Mouse (Mus musculus) inflammation-experienced regulatory T-cells, adult 6 months (primary cell): ENCODE data around the gene Onecut3. TPM values are rescaled to one million over a fixed set of nuclear protein-coding genes. Genes with fewer than 3 reads are reported as not detected.
A peak's percentile ranks its signal among the peaks of the same experiment; 100 is the strongest.

ENCODE experiments used
- ATAC-seq: one replicate; pipeline ENCODE4 v1.8.0; 2017
- polyA plus RNA-seq, 3 experiments: library from polyadenylated mRNA; unstranded; fragments of 100-300 nt; shearing (Covaris generic); gene quantifications; one replicate each; pipeline ENCODE4 v1.2.1; 2017

Onecut3 gene
- polyA plus RNA-seq, 3 experiments from 2014 or later = not detected

DNA sequence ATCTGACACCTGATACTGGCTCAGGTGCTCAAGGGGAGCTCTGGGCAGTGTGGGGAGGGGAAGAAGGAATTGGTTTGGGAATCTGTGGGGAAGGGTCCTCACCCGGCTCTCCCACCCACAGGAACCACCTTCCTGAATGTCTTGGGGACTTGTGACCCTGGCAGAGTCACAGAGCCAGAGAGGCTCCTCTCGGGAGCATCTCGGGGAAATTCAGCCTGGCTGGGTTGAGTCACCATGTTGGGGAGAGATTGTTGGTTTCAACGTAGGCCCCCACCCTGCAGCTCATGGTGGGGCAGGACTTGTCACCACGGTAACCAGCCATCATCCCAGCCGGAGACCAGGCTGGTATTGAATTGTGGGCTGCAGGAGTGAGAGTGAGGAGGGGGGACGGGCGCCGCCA is 10.1 kb downstream of the Onecut3 start:
- no peak for ATAC-seq

DNA sequence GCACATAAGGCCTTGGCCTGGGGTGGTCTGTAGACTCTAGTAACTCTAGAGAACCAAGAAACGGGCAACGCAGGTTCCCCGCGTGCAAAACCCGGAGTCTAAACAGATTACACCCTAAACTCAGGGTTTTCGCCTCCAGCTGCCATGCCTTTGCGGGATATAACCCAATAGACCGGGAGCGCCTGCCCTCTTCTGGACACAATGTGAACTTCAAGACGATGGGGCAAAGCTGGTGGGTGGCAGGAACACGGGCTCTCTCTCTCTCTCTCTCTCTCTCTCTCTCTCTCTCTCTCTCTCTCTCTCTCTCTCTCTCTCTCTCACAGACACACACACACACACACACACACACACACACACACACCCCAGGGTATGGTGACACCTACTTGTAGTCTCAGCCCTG is 11.6 kb downstream of the Onecut3 start:
- ATAC-seq = peak; percentile 71

DNA sequence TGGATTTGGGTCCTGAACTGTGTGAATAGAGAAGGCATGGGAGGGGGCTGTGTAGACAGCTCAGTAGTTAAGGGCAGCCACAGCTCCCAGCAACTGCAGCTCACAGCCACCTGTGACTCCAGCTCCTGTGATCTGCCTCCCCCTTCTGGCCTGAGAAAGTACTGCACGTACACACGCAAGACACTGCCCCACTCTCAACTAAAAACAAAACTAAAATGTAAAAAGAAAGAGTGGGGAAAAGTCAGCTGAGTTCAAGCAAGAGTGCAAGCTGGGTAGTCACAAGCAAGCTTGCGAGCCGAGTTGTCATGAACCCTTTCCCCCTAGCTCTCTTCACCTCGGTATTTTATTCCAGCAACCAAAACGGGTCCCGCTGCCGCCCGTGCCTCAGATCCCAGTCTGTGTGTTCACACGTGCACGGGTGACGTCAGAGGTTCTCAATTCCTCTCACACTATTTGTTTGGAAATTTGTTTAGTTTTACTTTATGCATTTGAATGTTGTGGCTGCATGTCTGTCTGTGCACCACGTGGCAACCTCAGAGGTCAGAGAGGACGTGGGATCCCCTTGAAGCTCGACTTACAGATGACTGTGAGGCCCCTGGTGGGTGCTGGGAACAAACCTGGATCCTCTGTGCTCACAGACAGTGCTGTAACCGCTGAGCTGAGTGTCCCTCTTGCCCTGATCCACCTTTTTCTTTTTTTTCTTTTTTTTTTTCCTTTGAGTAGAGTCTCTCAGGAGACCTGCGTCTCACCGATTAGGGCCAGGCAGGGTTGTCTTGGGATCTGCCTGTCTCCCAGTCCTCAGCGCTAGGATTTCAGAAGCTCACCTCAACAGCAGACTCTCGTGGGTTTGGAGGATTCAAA is 15.0 kb downstream of the Onecut3 start:
- peak; percentile 81 for ATAC-seq

DNA sequence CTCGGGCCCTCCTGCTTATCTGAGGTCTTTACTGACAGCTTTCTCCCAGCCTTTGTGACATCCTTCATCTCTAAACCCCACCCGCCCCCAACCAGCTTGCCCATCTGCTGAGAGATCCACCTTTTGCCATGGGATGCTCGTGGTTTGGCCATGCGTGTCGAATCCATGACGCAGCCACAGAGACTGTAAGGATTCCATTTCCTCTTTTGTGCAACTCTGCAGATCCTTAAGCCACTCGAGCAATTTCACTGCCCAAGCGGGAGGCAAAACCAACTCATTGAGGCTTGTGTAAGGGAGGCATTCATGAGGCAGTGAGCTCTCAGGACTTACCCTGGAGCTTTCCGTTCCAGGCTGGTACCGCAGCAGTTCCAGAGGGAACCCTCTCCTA is 15.6 kb downstream of the Onecut3 start:
- ATAC-seq = no peak

DNA sequence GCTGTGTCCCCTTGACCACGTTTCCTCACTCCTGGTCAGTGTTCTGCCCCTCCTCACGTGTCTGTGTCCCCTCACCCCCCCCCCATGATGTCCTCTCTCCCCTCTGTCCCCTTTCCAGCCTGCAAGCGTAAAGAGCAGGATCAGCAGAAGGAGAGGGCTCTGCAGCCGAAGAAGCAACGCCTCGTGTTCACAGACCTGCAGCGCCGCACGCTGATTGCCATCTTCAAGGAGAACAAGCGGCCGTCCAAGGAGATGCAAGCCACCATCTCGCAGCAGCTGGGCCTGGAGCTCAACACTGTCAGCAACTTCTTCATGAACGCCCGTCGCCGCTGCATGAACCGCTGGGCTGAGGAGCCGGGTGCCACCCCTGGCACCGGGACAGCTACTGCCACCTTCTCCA is 19.1 kb downstream of the Onecut3 start:
- no peak for ATAC-seq

DNA sequence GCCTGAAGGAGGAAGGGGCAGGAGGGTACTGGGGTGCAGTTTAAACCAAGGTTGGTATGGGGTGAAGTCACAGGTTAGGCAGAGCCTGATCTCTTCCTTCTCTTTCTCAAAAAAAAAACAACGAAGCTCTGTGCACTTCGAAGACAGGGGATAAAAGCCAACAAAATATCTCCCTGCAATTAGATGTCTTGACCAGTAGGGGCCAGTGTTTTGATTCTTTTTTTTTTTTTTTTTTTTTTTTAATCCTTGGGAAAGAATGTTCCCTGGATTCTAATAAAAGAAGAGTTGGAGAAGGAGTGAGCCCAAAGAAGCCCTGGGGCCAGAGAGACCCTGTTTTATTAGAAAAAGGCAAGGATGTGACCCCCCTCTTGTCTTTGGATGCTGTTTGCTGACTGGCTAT is 24.7 kb downstream of the Onecut3 start:
- no peak for ATAC-seq

DNA sequence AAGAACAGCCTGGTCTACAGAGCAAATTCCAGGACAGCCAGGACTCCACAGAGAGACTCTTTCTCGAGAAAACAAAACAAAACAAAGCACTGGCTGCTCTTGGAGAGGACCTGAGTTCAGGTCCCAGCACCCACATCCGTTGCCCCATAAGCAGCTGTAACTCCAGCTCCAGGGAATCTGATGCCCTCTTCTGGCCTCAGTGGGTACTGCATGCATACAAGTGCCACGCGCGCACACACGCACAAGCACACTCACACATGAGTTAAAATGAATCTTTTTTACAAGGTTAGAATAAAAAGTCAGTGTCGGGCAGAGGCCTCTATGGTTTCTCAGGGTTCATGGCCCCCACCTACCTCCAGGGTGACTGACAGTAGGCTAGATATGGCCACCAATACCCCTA is 28.7 kb downstream of the Onecut3 start:
- no peak for ATAC-seq

DNA sequence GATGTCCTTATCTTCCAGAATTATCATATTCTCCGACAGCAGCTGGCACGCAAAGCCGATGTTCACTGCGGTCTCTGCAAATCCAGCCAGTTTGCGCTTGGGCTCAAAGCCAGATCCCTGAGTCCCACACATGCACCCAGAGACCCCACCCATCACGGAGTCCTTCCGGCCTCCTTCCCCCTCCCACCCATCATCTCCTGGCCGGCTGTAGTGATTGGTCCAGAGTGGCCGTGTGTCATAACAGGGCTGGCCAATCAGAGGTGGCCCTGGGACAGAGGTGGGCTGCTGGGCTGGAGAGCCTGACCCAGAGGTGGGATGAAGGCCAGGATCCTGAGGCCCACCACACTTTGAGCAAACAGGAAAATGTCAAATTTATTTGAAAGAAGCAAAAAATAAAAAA is 31.5 kb downstream of the Onecut3 start:
- no peak for ATAC-seq

DNA sequence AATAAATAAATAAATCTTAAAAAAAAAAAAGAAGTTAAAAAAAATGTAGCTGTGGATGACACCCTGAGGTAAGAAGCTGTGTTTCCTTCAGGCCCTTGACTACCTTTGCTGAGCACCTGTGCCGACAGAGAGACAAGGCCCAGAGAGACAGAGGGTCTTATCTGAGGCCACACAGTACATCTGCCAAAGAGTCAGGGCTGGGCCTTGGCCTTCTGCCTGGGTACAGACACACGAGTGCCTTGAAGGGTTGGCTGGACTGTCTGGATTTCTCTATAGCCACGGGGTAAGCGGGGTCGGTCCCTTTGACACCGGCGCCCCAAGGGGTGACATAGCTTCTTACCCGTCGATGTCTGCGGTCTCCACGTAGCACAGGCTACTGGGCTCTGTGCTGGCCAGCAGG is 38.1 kb downstream of the Onecut3 start:
- ATAC-seq = no peak

DNA sequence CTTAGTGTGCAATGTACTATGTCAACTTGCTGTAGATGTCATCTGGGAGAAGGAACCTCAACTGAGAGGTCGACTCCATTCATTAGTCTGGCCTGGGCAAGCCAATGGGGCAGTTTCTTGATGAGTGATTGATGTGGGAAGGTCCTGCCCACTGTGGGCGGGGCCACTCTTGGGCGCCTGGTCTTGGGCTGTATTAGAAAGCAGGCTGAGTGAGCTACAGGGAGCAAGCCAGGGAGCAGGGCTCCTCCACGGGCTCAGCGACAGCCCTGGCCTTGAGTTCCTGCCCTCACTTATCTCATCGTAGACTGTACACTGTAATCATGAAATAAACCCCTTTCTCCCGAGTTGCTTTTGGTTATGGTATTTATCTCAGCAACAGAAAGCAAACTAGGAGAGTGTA is 39.1 kb downstream of the Onecut3 start:
- no peak for ATAC-seq

DNA sequence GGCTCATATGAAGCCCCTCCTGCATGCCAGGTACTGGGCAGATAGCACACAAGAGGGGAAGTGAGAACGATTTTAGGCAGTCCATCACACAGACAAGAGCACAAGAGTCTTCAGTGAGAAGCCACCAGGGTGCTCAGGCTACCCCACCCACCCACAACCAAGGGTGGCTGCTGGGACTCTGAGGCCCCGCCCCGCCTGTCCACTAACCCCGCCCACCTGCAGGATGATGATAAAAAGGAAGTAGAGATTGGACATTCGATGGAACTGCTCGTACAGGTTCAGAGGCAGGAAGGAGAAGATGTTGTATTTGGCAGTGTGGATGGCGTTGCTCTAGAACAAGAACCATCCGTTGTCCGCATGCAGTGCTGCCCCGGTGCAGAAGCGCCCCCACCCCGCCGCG is 40.4 kb downstream of the Onecut3 start:
- no peak for ATAC-seq

DNA sequence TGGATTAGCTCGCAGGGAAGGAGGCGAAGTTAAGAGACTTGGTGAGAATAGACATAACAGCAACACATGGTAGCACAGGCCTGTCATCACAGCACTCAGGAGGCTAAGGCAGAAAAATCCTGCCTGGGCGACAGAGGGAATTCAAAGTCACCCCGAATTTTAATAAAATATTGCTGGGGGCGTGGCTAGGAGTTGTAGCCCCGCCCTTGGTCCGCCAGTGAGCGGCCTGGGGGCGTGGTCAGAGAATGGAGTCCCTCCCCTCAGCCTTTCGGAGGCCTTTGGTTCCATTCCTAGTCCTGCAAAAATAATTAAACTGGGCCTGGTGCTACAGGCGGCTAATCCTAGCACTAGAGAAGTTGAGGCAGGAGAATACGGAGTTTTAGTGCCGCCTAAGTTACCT is 41.1 kb downstream of the Onecut3 start:
- no peak for ATAC-seq

DNA sequence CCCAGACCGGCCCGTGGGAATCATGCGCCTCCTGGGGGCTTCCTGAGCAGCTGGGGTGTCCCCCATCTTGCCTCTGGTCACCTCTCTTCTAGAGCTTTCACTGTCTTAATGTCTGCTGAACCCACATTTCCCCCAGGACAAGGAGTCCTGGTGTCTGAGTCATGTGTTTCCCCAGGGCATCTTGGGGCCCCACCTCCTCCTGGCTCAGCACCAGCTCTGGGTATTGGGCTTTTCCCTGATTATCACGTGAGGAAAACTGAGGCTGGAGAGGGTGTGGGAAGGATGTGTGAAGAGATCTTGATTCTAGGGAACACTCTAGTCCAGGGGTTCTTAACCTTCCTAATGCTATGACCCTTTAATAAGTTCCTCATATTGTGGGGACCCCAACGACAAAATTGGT is 43.5 kb downstream of the Onecut3 start:
- ATAC-seq = no peak

DNA sequence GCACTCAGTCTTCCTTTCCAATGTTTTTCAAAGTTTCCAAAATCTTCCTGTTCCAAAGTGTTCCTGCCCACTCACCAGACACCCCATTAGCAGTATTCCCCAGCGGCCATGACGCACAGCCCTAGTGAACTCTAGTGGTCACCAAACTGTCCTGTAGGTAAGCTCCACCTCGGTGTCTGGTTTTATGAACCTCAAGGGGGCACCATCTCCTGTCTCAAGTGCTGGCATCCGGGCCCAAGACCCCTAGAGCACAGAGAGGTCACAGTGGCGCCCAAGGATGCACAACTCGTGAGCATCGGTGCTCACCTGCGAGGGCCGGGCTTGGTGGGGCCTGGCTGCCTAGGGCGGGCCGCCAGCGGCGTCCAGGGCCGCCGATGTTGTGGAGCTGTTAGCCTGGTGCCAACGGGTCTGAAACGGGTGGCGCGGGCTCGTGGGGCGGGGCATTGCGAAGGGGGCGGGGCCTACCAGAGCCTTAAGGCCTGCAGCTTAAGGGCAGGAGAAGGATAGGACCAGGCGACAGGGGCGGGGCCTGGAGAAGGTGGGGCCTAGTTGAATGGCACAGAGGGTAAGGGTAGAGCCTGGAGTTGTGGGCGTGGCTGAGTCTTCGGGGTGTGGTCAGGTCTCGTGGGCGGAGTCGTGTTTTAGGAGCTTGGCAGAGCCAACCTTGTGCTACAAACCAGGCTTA is 44.2 kb downstream of the Onecut3 start, which contains the start of gene Atp8b3:
Gene Atp8b3 (minus strand): TSS at position 415 of the 685 bp plus-strand sequence.
- ATAC-seq = no peak

DNA sequence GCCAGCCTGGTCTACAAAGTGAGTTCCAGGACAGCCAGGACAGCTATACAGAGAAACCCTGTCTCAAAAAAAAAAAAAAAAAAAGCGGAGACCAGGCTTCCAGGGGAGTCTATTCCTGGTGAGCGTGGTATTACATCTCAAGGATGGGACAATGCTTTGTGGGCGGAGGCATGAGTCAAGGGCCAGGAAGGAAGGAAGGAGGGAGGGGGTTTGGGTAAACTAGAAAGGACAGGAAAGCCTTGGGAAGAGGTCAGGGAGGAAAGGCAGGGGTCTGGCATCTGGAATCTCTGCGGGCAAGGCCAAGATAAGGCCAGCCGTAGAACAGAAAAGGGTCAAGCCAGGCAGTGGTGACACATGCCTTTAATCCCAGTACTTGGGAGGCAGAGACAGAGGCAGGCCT is 44.9 kb downstream of the Onecut3 start:
- ATAC-seq = no peak

DNA sequence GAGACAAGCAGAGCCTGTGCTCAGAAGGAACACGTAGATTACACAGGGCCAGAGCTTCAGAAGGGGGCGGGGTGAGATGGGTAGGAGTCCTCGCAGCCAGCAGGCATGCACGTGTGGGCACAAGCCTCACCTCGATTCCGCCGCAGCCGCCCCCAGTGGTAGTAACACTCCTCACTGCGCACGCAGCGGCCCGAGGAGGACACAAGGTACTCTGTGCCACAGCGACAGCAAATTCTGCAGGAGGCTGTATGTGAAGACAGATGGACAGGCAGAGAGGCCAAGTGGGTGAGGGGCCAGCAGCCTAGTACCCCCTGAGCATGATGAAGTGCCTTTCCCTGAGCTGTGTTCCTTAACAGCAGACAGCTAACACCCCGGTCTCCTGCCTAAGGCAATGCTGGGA is 49.2 kb downstream of the Onecut3 start:
- no peak for ATAC-seq

DNA sequence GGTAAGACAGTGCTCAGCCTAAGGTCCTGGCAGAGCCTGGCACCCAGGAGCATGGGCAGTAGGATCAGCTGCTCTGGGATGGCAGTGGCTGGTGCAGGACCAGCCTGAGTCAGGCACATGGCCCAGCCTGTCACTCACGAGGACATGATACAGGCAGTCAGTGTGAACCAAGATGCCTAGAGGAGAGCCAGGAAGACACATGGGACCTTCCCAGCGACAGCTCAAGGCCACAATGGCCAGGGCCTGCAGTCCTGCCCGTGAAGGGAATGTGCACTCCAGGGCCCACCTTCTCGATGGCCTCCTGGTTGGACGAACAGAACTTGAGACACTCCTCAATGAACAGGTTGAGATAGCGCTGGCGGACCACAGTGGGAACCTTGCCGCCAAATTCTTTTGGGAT is 51.0 kb downstream of the Onecut3 start:
- no peak for ATAC-seq

DNA sequence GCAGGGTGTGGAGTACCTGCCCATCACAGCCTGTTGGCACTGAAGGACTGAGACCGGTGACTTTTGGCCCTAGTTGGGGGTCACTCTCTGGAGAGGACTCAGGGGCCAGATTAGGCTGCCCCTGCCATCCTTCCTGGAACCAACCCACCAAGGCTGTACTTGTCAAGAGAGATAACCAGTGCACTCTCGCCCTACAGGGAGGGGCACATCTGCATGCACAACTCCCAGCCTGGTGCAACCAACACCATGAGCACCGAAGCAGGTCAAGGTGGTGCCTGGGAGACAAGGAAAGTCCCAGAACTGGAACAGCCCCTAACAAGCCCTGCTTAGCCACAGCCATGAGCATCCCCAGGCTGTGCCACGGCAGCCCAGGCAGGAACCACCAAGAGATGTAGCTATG is 52.3 kb downstream of the Onecut3 start:
- no peak for ATAC-seq

DNA sequence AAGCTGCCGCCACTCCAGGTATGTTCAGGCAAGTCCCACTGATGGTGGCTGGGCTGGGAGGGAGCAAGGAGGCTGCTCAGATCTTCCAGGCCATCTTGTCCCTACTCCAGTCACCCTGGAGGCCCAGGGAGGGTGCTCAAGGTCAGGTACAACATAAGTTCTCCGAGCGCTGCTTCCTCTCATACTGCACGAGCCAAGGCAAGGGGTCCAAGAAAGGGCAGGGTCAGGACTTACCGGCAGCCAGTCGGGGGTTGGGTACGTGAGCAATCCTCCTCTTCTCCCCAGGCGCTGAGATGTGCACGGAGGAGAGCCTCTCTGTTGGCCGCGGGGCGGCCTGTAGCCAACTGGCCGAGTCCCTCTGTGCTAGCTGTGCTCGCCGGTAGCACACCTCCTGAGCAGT is 52.9 kb downstream of the Onecut3 start:
- ATAC-seq = no peak

DNA sequence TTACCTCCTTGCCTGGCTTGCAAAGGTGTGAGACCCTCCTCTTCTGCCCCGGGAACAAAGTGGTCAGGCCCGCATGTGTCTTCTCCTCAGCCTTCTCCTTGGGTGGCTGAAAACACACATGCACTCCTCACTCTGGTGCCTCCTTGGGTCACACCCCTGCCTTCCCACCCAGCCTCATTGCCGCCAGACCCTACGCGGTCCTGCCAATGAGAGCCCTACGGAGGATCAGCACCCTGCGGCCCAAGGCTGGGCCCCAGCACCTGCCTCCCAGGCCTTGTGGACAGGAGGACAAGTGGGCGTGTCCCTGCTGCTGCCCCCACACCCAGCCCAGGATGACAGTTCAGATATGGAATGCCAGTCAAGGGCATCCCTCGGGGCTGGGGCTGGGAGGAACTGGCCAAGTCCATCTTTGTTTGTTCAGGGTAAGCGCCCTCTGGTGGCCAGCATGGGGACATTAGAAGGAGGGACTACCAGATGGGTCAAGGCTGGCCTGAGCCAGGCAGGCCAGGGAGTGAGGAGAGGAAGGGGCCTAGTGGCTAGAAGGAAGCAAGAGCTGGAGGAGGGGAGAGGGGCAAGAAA is 53.9 kb downstream of the Onecut3 start:
- no peak for ATAC-seq

DNA sequence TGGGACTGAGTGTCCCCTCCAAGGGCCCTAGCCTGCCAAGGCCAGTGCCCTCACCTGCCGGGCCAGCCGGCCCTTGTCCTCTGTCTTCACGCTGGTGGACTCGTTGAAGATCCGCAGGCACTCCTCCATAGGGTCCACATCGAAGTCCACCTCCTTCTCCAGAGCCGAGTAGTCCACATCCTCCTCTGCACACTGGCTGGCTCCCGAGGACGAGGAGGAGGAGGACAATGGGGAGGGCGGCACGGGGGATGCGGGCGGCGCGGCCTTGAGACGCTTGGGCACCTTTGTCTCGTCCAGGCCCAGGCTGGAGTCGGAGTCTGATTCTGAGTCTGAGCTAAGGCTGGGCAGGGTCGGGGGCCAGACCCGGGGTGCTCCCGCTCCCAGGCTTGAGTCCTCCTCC is 54.6 kb downstream of the Onecut3 start:
- no peak for ATAC-seq

DNA sequence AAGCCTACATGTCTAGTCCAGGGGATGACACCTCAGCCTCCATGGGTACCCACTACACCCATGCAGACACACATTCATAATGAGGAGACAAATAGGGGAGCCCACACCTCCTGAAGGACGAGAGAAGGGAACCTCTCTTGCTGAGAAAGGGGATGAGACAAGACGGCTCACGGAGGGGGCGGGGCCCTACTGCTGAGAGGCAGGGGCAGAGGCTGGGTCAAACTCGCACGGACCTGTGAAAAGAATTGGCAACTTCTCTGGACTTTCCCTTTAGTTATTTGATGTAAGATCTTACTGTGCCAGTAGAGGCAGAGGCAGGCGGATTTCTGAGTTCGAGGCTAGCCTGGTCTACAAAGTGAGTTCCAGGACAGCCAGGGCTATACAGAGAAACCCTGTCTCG is 57.7 kb downstream of the Onecut3 start:
- no peak for ATAC-seq

DNA sequence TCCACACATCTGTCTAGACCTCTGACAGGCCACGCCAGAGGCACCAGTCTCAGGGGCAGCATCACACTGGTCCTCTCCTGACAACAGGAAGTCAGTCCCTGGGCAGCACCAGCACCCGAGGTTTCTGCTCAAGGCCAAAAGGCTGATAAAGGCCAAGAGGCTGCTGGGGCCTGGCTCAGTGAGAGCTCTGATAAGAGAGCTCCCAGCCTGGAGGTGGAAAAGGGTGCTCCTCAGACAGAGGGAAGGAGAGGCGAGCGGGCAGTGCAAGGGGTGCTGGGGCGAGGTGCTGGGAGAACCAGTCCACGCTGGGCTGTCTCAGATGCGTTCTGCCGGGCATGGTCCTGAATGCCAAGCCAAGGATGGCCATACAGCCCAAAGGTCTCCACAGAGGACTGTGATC is 58.9 kb downstream of the Onecut3 start:
- ATAC-seq = no peak

DNA sequence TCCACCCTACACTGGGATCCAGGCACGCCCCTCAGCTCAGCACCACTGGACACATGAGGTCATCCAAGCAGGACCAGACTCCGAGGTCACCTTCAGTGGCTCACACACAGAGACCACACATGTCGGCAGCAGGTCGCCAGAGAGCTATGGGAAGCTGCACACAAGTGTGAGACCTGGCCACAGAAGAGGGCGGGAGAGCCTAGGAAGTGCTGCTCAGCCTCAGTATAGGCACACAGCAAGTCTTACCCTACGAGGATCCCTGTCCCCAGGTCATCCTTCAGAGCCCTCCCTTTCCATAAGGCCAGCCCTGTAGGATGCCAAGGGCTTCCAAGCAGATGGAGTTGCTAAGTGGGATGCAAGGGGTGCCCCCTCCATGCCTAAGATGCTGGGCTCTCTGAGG is 59.4 kb downstream of the Onecut3 start:
- ATAC-seq = no peak
